Mouse (Mus musculus) layer of hippocampus, adult 18-20 months (tissue): ENCODE results near the gene She. TPM values are rescaled to one million over a fixed set of nuclear protein-coding genes. Genes with fewer than 3 reads are reported as not detected.

ENCODE experiments used
- DNase-seq, 2 experiments: peaks; one replicate each; pipeline ENCODE4 v3.0.0; 2022; ENCODE audit warnings: low spot score in 2 of 2
- total RNA-seq, 2 experiments: library from RNA; stranded (reverse); gene quantifications; 2 replicates each; pipeline ENCODE4 v1.2.3; 2021

Gene She
- total RNA-seq, 2 experiments from 2014 or later = 2.6 to 2.9 TPM

GRCm38 (mm10) chr3:89817056-89817455 is 14.1 kb upstream of the She start:
- peak in 1 of 2 experiments; percentile 18 for DNase-seq

- no peak for DNase-seq
Measured at GRCm38 (mm10) chr3:89818605-89819004, 12.6 kb upstream of the She start.

- no peak for DNase-seq
Measured at GRCm38 (mm10) chr3:89819897-89820296, 11.3 kb upstream of the She start.

- DNase-seq = no peak
Measured at GRCm38 (mm10) chr3:89820311-89821095, 10.7 kb upstream of the She start.

- no peak for DNase-seq
Measured at GRCm38 (mm10) chr3:89821096-89821513, 10.1 kb upstream of the She start.

GRCm38 (mm10) chr3:89821548-89822480 is 9.4 kb upstream of the She start:
- DNase-seq = no peak

GRCm38 (mm10) chr3:89823594-89823993 is 7.6 kb upstream of the She start:
- DNase-seq = no peak

- no peak for DNase-seq
Measured at GRCm38 (mm10) chr3:89826295-89826694, 4.9 kb upstream of the She start.

GRCm38 (mm10) chr3:89835362-89835761 is 4.2 kb downstream of the She start:
- DNase-seq = no peak

- no peak for DNase-seq
Measured at GRCm38 (mm10) chr3:89842258-89842657, 11.1 kb downstream of the She start.

- DNase-seq = no peak
Measured at GRCm38 (mm10) chr3:89843148-89843547, 12.0 kb downstream of the She start.

GRCm38 (mm10) chr3:89845814-89846213 is 14.6 kb downstream of the She start:
- no peak for DNase-seq

GRCm38 (mm10) chr3:89847126-89847525 is 16.0 kb downstream of the She start:
- DNase-seq = no peak

- DNase-seq = no peak
Measured at GRCm38 (mm10) chr3:89847596-89847995, 16.4 kb downstream of the She start.

- DNase-seq = no peak
Measured at GRCm38 (mm10) chr3:89848083-89848482, 16.9 kb downstream of the She start.

- DNase-seq = no peak
Measured at GRCm38 (mm10) chr3:89853752-89854151, 22.6 kb downstream of the She start.

GRCm38 (mm10) chr3:89857353-89857752 is 26.2 kb downstream of the She start:
- no peak for DNase-seq

GRCm38 (mm10) chr3:89858123-89858522 is 27.0 kb downstream of the She start:
- peak in 1 of 2 experiments; percentile 63 for DNase-seq

GRCm38 (mm10) chr3:89858888-89859287 is 27.7 kb downstream of the She start:
- peak; percentile 76 to 90 for DNase-seq

- DNase-seq = no peak
Measured at GRCm38 (mm10) chr3:89859936-89860335, 28.8 kb downstream of the She start.

- DNase-seq = no peak
Measured at GRCm38 (mm10) chr3:89860343-89860742, 29.2 kb downstream of the She start.

- peak; percentile 39 to 60 for DNase-seq
Measured at GRCm38 (mm10) chr3:89861070-89861469, 29.9 kb downstream of the She start.
